Mouse (Mus musculus) myocyte (in vitro differentiated cells): ENCODE results near the gene Krt7.

Source experiments
- CEBPB ChIP-seq: IDR thresholded peaks from 2 replicates; pipeline ENCODE4 v1.6.1; 2011; ENCODE audit warnings: mild to moderate bottlenecking, moderate library complexity; ENCODE audit not compliant: poor library complexity, insufficient read depth, severe bottlenecking
- E2F4 ChIP-seq: IDR thresholded peaks from one replicate; pipeline ENCODE4 v1.6.1; 2011; ENCODE audit warnings: mild to moderate bottlenecking, control low read depth, moderate library complexity; ENCODE audit not compliant: insufficient read depth
- MAX ChIP-seq: IDR thresholded peaks from one replicate; pipeline ENCODE4 v1.6.1; 2011; ENCODE audit warnings: low read depth, mild to moderate bottlenecking, control low read depth
- POLR2A ChIP-seq: IDR thresholded peaks from one replicate; pipeline ENCODE4 v1.6.1; 2011; ENCODE audit warnings: low read depth, mild to moderate bottlenecking, control low read depth, moderate library complexity; ENCODE audit not compliant: insufficient read length
- POLR2AphosphoS2 ChIP-seq: IDR thresholded peaks from one replicate; pipeline ENCODE4 v1.6.1; 2011; ENCODE audit warnings: low read depth, control low read depth; ENCODE audit not compliant: insufficient read length
- TCF12 ChIP-seq: IDR thresholded peaks from one replicate; pipeline ENCODE4 v1.6.1; 2011; ENCODE audit warnings: mild to moderate bottlenecking, control low read depth; ENCODE audit not compliant: poor library complexity, insufficient read depth, severe bottlenecking
- TCF3 ChIP-seq: IDR thresholded peaks from one replicate; pipeline ENCODE4 v1.6.1; 2011; ENCODE audit warnings: low read depth, control low read depth; ENCODE audit not compliant: insufficient read length
- USF1 ChIP-seq: IDR thresholded peaks from one replicate; pipeline ENCODE4 v1.6.1; 2011; ENCODE audit warnings: low read depth, mild to moderate bottlenecking, control low read depth, moderate library complexity

DNA sequence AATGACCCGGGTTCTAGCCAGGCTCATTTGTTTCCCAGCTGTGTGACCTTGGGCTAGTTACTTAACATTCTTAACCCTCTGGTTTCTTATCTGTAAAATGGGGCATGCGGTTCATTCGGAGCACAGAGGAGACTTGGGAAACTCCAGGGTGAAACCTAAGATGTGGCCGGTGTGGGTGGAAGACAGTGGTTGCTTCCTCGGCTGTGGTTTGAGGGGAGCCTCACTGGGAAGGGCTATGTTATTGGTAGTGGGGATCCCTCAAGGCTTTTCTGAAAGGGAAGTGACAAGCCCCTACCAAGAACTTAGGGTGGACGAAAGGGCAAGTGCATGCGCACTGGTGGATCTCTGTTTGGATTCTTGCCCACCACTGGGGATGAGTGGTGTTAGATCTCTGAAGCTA, 26.2 kb upstream of the Krt7 start:
- no peak for TF ChIP-seq TCF12
- no peak for TF ChIP-seq POLR2A
- TF ChIP-seq TCF3, result no peak
- no peak for TF ChIP-seq USF1
- no peak for TF ChIP-seq MAX
- TF ChIP-seq E2F4, result no peak
- TF ChIP-seq POLR2AphosphoS2, result no peak
- TF ChIP-seq CEBPB, result no peak
